Mouse (Mus musculus): ENCODE data around the gene Wbp4. TPM values are rescaled to one million over a fixed set of nuclear protein-coding genes. Genes with fewer than 3 reads are reported as not detected.

Wbp4 gene
- polyA plus RNA-seq, 1 experiment, result 22.6 TPM

GRCm38 (mm10) chr14:79521056-79521455 is 39.7 kb upstream of the Wbp4 start:
- TF ChIP-seq POLR2A (IDR thresholded peaks at IDR 0.05; ENCODE audit: borderline replicate concordance, control insufficient read depth, low read depth, low read length), result no peak
- no peak for TF ChIP-seq CTCF (IDR thresholded peaks at IDR 0.05; ENCODE audit: control insufficient read depth, insufficient read depth, low read length)
- WGBS, result 17% methylated on average over 1 of the region's 1 CpGs
- H3K4me1 ChIP-seq (ENCODE audit: control insufficient read depth, insufficient read depth, low read length), result peaks cover 7% of the 10 kb centered on the region
- peak overlapping the region; percentile 64; the same call in 1 of the 2 replicates for H3K27ac ChIP-seq (ENCODE audit: control insufficient read depth, insufficient read depth, low read depth, low read length, poor library complexity)
- no peak overlapping the region for H3K4me3 ChIP-seq (replicated peaks; ENCODE audit: control insufficient read depth, low read depth, low read length)

GRCm38 (mm10) chr14:79520612-79521011 is 39.3 kb upstream of the Wbp4 start:
- H3K4me1 ChIP-seq (ENCODE audit: control insufficient read depth, insufficient read depth, low read length), result peaks cover 7% of the 10 kb centered on the region

DNA sequence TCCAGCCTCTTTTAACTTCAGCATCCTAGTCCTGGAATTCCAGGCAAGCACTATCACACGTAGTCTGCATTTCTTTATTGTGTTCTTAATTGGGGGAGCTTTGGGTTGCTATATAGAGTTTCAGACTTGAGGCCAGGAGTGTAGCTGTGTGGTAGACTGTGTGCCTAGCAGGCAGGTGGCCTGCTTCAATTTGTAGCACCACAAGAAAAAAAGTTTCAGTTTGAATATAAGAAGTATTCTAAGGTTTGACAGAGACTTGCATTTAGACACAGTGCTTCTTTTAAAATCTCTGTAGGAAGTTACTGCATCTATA is 38.3 kb upstream of the Wbp4 start:
- H3K27ac ChIP-seq (ENCODE audit: control insufficient read depth, insufficient read depth, low read depth, low read length, poor library complexity), result peak overlapping the region; percentile 74; the same call in 1 of the 2 replicates
- 3% methylated on average over 1 of the region's 1 CpGs for WGBS
- H3K4me3 ChIP-seq (replicated peaks; ENCODE audit: control insufficient read depth, low read depth, low read length), result no peak overlapping the region
- peaks cover 5% of the 10 kb centered on the region for H3K4me1 ChIP-seq (ENCODE audit: control insufficient read depth, insufficient read depth, low read length)
- TF ChIP-seq POLR2A (IDR thresholded peaks at IDR 0.05; ENCODE audit: borderline replicate concordance, control insufficient read depth, low read depth, low read length), result no peak
- no peak for TF ChIP-seq CTCF (IDR thresholded peaks at IDR 0.05; ENCODE audit: control insufficient read depth, insufficient read depth, low read length)

More at GRCm38 (mm10) chr14:79520612-79521011, 39.3 kb upstream of the Wbp4 start:
- TF ChIP-seq CTCF (IDR thresholded peaks at IDR 0.05; ENCODE audit: control insufficient read depth, insufficient read depth, low read length) (no peak), POLR2A (IDR thresholded peaks at IDR 0.05; ENCODE audit: borderline replicate concordance, control insufficient read depth, low read depth, low read length) (no peak)
- no peak overlapping the region; the same call in 1 of the 2 replicates for H3K27ac ChIP-seq (ENCODE audit: control insufficient read depth, insufficient read depth, low read depth, low read length, poor library complexity)
- no peak overlapping the region for H3K4me3 ChIP-seq (replicated peaks; ENCODE audit: control insufficient read depth, low read depth, low read length)

DNA sequence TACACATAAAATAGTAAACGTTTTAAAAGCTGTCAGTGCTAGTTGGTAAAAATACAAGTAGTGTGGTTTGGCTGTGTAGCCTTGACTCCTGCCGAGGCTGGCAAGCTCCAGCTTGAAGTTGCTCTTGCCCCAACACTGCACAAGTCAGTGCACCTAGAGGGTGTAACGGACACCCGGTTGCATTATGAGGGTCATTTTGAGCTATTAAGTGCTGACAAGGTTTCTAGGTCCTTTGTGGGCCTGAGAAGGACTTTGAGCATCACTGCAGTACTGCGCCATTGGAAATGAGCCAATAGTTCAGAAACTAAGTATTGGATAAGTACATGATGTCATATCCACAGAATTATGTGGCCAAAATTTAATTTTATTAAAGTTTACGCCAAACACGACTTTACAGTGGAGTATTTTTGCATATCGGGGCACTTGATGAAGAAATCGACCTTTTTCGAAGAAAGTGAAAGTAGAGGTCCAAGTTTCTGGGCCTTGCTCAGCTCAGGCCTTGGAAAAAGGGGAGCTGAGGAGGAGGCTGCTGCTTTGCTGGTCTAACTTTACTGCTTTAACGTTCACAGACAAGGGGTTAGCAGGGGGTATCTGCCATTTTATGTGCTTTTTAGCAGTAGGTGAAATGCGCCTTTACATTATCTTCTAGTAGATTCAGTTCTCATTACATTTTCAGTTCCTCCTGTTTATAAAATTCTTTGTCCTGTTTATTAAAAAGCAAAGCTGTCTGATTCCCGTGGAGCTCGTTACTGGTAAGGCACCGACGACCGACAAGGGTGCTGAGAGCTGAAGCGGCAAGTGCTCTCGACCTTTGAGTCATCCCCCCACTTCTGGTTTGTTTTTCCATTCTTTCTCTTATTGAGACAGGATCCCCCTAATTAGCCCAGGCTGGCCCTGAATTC is 37.7 kb upstream of the Wbp4 start:
- H3K4me1 ChIP-seq (ENCODE audit: control insufficient read depth, insufficient read depth, low read length), result peaks cover 3% of the 10 kb centered on the region; the same call in 1 of the 2 replicates
- TF ChIP-seq CTCF (IDR thresholded peaks at IDR 0.05; ENCODE audit: control insufficient read depth, insufficient read depth, low read length), result no peak
- TF ChIP-seq POLR2A (IDR thresholded peaks at IDR 0.05; ENCODE audit: borderline replicate concordance, control insufficient read depth, low read depth, low read length), result no peak
- peak overlapping the region; percentile 74 for H3K27ac ChIP-seq (ENCODE audit: control insufficient read depth, insufficient read depth, low read depth, low read length, poor library complexity)
- 2% methylated on average over 19 of the region's 19 CpGs for WGBS
- peak overlapping the region; percentile 66 for H3K4me3 ChIP-seq (replicated peaks; ENCODE audit: control insufficient read depth, low read depth, low read length)

DNA sequence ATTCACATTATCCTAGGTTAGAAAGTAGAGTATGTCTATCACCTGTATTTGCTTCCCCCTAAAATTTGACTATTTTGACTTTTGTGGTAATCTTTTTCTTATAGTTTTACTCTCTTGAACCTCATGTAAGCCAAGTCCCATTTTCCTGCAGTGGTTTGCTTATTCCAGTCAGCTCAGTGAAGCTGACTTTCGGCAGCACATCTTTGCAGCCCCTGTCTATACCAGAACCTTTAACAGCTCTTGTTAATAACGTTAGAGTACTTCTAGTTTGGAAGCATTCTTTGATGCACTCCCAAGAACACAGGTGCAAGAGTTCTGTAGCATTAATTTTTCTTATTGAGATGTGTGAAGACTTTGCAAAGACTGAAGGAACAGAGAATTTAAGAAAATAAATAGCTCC is 36.8 kb upstream of the Wbp4 start:
- H3K4me1 ChIP-seq (ENCODE audit: control insufficient read depth, insufficient read depth, low read length), result peaks cover 2% of the 10 kb centered on the region; the same call in 1 of the 2 replicates
- WGBS, result 4% methylated on average over 2 of the region's 2 CpGs
- TF ChIP-seq CTCF (IDR thresholded peaks at IDR 0.05; ENCODE audit: control insufficient read depth, insufficient read depth, low read length), result no peak
- no peak for TF ChIP-seq POLR2A (IDR thresholded peaks at IDR 0.05; ENCODE audit: borderline replicate concordance, control insufficient read depth, low read depth, low read length)

DNA sequence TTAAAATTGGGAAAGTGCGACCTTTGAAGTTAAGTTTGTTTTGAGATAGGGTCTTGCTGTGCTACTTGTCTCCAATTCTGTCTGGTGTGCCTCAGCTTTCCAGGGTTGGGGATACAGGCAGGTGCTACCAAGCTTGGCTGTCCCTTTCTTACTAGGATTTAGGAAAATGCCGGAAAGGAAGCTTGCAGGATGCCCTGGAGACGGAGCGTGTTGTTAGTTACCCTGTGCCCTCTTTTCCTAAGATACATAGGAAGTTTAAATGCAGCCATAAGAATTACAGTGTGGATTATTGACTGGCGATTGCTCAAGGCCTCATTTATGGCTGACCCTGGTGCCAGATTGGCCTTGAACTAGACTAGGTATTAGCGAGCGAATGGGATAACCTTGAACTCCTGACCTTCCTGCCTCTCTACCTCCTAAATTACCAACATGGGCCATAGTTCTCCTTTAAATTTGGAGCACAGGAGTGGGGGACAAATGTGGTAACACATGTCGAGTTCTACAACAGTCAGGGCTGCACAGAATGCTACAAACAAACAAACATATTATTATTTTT is 35.9 kb upstream of the Wbp4 start:
- Histone ChIP-seq H3K4me3 (replicated peaks; ENCODE audit: control insufficient read depth, low read depth, low read length) (peak overlapping the region; percentile 58), H3K27ac (ENCODE audit: control insufficient read depth, insufficient read depth, low read depth, low read length, poor library complexity) (peak overlapping the region; percentile 23; the same call in 1 of the 2 replicates), H3K4me1 (ENCODE audit: control insufficient read depth, insufficient read depth, low read length) (peaks cover 1% of the 10 kb centered on the region; the same call in 1 of the 2 replicates)
- WGBS, result 4% methylated on average over 8 of the region's 8 CpGs
- TF ChIP-seq POLR2A (IDR thresholded peaks at IDR 0.05; ENCODE audit: borderline replicate concordance, control insufficient read depth, low read depth, low read length) (no peak), CTCF (IDR thresholded peaks at IDR 0.05; ENCODE audit: control insufficient read depth, insufficient read depth, low read length) (no peak)

More for the DNA sequence above, 36.8 kb upstream of the Wbp4 start:
- Histone ChIP-seq H3K4me3 (replicated peaks; ENCODE audit: control insufficient read depth, low read depth, low read length) (peak overlapping the region; percentile 66), H3K27ac (ENCODE audit: control insufficient read depth, insufficient read depth, low read depth, low read length, poor library complexity) (no peak overlapping the region; the same call in 1 of the 2 replicates)

DNA sequence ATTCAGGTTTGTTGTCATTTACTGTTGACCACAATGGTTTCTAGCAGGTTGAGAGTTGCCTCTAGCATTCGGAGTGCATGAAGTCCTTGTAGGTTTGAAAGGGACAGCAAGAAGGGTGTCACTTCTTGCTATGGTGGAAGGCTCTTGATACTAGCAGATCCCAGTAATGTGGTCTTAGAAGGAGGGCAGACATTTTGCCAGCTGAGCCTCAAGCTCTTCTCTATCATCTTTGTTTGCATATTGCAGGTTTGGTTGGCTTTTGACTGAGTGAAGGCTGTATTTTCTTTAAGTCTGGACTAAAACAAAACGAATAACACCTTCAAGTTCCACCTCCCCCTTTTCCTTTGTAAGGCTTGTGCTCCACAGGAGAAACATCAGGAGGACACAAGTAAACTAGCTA is 35.4 kb upstream of the Wbp4 start:
- WGBS, result 1% methylated on average over 2 of the region's 2 CpGs
- no peak overlapping the region; the same call in 1 of the 2 replicates for H3K27ac ChIP-seq (ENCODE audit: control insufficient read depth, insufficient read depth, low read depth, low read length, poor library complexity)
- H3K4me3 ChIP-seq (replicated peaks; ENCODE audit: control insufficient read depth, low read depth, low read length), result peak overlapping the region; percentile 66
- H3K4me1 ChIP-seq (ENCODE audit: control insufficient read depth, insufficient read depth, low read length), result no peaks in the 10 kb centered on the region; the same call in 1 of the 2 replicates
- no peak for TF ChIP-seq POLR2A (IDR thresholded peaks at IDR 0.05; ENCODE audit: borderline replicate concordance, control insufficient read depth, low read depth, low read length)
- TF ChIP-seq CTCF (IDR thresholded peaks at IDR 0.05; ENCODE audit: control insufficient read depth, insufficient read depth, low read length), result no peak

DNA sequence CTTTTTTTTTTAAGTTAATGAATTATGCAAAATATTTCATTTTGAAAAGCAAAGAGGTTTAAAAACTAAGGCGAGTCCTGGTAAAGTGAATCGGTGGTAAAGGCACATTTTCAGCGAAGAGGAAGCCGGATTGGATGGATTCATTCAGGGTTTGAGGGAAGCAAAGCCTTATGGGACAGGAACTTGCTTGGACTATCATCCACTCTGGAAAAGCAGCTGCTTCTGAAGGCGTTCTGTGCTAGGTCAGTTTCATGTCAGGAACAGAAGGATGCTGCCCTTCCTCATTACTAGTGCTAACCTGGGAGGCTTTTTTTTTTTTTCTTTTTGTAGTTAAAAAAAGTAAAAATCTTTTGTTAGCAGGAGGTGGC is 34.9 kb upstream of the Wbp4 start:
- 1% methylated on average over 5 of the region's 5 CpGs for WGBS
- H3K27ac ChIP-seq (ENCODE audit: control insufficient read depth, insufficient read depth, low read depth, low read length, poor library complexity), result peak overlapping the region; percentile 21; the same call in 1 of the 2 replicates
- no peak for TF ChIP-seq CTCF (IDR thresholded peaks at IDR 0.05; ENCODE audit: control insufficient read depth, insufficient read depth, low read length)
- no peak for TF ChIP-seq POLR2A (IDR thresholded peaks at IDR 0.05; ENCODE audit: borderline replicate concordance, control insufficient read depth, low read depth, low read length)
- H3K4me3 ChIP-seq (replicated peaks; ENCODE audit: control insufficient read depth, low read depth, low read length), result peak overlapping the region; percentile 66
- no peaks in the 10 kb centered on the region; the same call in 1 of the 2 replicates for H3K4me1 ChIP-seq (ENCODE audit: control insufficient read depth, insufficient read depth, low read length)
